Mouse (Mus musculus) left cerebral cortex, adult 2 months (tissue): ENCODE results near the gene Crct1. TPM values are rescaled to one million over a fixed set of nuclear protein-coding genes. Genes with fewer than 3 reads are reported as not detected.

ENCODE experiments used
- DNase-seq, 2 experiments: peaks; one replicate each; pipeline ENCODE4 v3.0.0; 2021 to 2022; ENCODE audit warnings: low spot score in 2 of 2, mixed read lengths in 1 of 2; ENCODE audit errors: extremely low spot score in 1 of 2
- H3K27ac ChIP-seq: fragments of 200-600 bp; 2 replicates; pipeline ENCODE4 v1.8.1; 2022
- H3K4me3 ChIP-seq: fragments of 200-600 bp; 2 replicates; pipeline ENCODE4 v1.8.1; 2022
- CTCF ChIP-seq: fragments of 200-600 bp; IDR thresholded peaks from 2 replicates; pipeline ENCODE4 v1.8.1; 2022; ENCODE audit warnings: antibody characterized with exemption, mild to moderate bottlenecking, moderate library complexity
- intact Hi-C: fragments of 180-260 bp; cut with DNase I; formaldehyde crosslinking; loops from one replicate; pipeline ENCODE4 v1.15.1; 2025
- total RNA-seq, 2 experiments: library from RNA; stranded (reverse); gene quantifications; 2 replicates each; pipeline ENCODE4 v1.2.3; 2021

The Crct1 gene
- total RNA-seq, 2 experiments from 2014 or later: not detected

DNA sequence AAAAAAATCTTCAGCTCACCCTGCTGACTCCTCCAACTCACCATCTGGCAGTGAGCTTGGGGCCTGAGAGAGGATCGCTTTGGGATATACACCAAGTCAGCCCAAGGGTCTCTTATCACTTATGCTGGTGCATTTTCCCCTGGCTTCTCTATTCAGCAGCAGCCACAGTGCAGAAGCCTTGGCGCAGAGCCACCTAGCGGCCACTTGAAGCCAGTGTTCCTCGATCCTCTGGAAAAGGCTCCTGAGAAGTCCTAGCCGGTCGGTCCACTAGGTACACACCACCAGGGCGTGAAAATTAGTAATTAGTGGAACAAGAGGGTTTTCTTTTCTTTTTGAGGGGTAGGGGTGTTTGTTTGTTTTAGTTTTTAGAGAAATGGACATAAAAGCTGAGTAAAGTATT lies 16.8 kb downstream of the Crct1 start:
- peak; percentile 92 for TF ChIP-seq CTCF
- H3K27ac ChIP-seq: no peak overlapping the region
- intact Hi-C loops: loop anchor here (5.0 to 10.0 kb wide), 2 partner anchors 34 to 244 kb away; partner anchors contain the start of gene Lce1g
- peak; percentile 64 to 80 for DNase-seq
- no peak overlapping the region for H3K4me3 ChIP-seq

DNA sequence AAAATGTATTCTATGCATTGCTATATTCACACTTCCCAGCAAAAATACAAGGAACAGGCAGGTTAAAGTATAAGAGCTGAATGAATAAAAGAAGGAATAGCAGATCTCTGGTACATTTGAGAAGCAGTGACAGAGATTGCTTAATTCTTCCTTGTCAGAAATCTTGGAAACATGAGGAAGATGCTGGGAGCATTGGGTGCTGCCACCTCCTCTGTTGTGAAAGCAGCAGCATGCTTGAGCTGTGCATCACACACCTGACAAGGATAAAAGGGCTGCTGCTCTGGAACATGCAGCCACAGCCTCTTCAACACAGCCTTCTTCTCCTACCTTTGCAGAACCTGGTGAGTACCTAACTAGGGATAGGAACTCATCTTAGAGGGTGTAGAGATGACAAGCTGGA lies 23.6 kb downstream of the Crct1 start, which contains the start of gene Lce3f:
TSS of gene Lce3f (plus strand) at position 301 of the 400 bp plus-strand sequence.
- no peak within 1 kb of the TSS for H3K4me3 ChIP-seq
- no peak for TF ChIP-seq CTCF
- intact Hi-C loops: loop anchor here (10.0 kb wide), 1 partner anchor 237 kb away; the partner anchor contains the start of gene Lce1g
- H3K27ac ChIP-seq: no peak within 1 kb of the TSS
- DNase-seq: no peak

DNA sequence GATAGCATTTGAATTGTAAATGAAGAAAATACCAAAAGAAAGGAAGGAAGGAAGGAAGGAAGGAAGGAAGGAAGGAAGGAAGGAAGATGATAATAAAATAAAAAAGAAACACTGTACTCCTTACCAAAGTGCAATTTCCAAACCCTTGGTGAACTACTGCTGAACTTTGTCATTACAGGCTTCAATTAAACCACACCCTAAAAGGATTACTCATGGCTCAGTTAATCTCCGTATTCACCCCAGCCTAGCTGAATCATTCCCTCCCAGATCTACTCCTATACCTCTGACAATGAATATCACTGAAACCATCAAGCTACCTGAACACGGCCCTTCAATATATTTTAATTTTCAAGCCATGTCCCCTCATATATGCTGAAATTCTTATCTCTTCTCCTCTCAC lies 37.0 kb downstream of the Crct1 start:
- Histone ChIP-seq H3K27ac (no peak overlapping the region), H3K4me3 (no peak overlapping the region)
- no peak for DNase-seq
- TF ChIP-seq CTCF: no peak
- intact Hi-C loops: no loop called here

DNA sequence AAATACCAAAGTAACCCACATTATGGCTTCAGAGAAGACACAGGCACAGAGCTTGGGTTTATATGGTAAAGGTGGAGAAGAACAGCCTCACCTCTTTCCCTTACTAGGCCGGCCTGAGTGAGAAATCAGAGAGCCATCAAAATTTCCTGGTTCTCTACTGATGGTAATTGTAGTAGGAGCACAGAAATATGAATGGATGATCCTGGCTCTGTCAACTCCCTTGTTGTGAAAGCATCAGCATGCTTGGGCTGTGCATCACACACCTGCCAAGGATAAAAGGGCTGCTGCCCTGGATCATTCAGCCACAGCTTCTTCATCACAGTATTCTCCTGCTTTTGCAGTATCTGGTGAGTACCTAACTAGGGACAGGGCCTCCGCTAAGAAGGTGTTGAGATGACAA lies 48.7 kb downstream of the Crct1 start, which contains the start of gene Lce3e:
TSS of gene Lce3e (plus strand) at position 301 of the 400 bp plus-strand sequence.
- no peak for TF ChIP-seq CTCF
- intact Hi-C loops: no loop called here
- Histone ChIP-seq H3K27ac (no peak within 1 kb of the TSS), H3K4me3 (no peak within 1 kb of the TSS)
- DNase-seq: no peak

Other genes with a start within 250 kb of the Crct1 start
- gene Lce1i, start 236.8 kb downstream of the Crct1 start, total RNA-seq: not detected
- not detected for gene Lce1j, start 225.2 kb downstream of the Crct1 start, total RNA-seq
- gene Lce1k, start 207.8 kb downstream of the Crct1 start, total RNA-seq: not detected
- not detected for gene Kprp, start 188.4 kb downstream of the Crct1 start, total RNA-seq
- not detected for gene Lce1l, start 164.4 kb downstream of the Crct1 start, total RNA-seq
- not detected for gene 2310050C09Rik, start 145.5 kb downstream of the Crct1 start, total RNA-seq
- gene Lce3a, start 89.5 kb downstream of the Crct1 start, total RNA-seq: not detected
- not detected for gene Lce3b, start 82.7 kb downstream of the Crct1 start, total RNA-seq
- not detected for gene Lce3c, start 71.2 kb downstream of the Crct1 start, total RNA-seq
- gene Lce3d, start 58.3 kb downstream of the Crct1 start, total RNA-seq: not detected
- not detected for gene Lce3e, start 48.6 kb downstream of the Crct1 start, total RNA-seq
- gene Lce3f, start 23.5 kb downstream of the Crct1 start, total RNA-seq: not detected
- gene Lce1m, start 3.4 kb upstream of the Crct1 start, total RNA-seq: not detected
- gene Gm4858, start 53.1 kb upstream of the Crct1 start, total RNA-seq: not detected
- not detected for gene Crnn, start 129.1 kb upstream of the Crct1 start, total RNA-seq
- gene Flg2, start 181.6 kb upstream of the Crct1 start, total RNA-seq: not detected